Mouse (Mus musculus) neutrophil, adult 59 days (primary cell): ENCODE results near the gene Abhd15. TPM values are rescaled to one million over a fixed set of nuclear protein-coding genes. Genes with fewer than 3 reads are reported as not detected.

Experiments
- total RNA-seq, 2 experiments: library from RNA; stranded (reverse); gene quantifications; 1 replicate in 1 of 2; 2 replicates in 1 of 2; pipeline ENCODE4 v1.2.4; 2023

The Abhd15 gene
- total RNA-seq, result 10 to 100 TPM; 10.3 to 16.9 TPM

GRCm38 (mm10) chr11:77514832-77515636 lies at the start of gene Abhd15:
Abhd15 (plus strand) TSS chr11:77515121.

DNA sequence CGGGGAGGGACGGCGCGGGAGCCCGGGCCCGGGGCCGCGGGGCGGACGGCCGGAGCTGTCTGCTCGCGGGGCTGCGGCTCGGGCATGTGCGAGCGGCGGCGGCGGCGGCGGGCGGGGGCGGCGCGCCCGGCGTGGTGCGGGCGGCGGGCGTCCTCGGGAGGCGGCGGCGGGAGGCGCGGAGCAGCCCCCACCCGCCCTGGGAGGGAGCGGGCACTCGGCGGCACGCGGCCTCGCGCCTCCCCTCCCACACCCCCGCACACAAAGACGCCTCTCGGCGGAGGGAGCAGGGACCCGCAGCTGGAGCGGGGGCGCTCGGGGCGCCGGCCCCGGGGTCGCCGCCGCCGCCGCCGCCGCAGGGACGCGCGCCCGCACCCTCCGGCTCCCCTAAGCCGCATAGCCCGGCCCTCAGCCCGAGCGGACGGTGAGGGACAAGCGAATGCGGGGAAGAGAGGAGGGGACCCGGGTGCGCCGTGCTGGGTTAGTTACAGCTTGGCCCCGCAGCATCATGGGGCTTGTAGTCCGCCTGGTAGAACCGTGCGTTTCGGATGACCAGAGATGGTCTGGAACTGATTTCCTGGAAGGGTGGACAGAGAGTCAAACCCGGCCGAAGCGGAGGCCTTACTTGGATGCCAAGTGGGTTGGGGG lies 25.2 kb upstream of the Abhd15 start, which contains the start of gene Ankrd13b:
TSS of gene Ankrd13b (minus strand) at position 88 of the 645 bp plus-strand sequence.

GRCm38 (mm10) chr11:77493512-77494343 lies 21.2 kb upstream of the Abhd15 start, which contains the start of gene Git1:
Git1 (plus strand) TSS chr11:77493562.

DNA sequence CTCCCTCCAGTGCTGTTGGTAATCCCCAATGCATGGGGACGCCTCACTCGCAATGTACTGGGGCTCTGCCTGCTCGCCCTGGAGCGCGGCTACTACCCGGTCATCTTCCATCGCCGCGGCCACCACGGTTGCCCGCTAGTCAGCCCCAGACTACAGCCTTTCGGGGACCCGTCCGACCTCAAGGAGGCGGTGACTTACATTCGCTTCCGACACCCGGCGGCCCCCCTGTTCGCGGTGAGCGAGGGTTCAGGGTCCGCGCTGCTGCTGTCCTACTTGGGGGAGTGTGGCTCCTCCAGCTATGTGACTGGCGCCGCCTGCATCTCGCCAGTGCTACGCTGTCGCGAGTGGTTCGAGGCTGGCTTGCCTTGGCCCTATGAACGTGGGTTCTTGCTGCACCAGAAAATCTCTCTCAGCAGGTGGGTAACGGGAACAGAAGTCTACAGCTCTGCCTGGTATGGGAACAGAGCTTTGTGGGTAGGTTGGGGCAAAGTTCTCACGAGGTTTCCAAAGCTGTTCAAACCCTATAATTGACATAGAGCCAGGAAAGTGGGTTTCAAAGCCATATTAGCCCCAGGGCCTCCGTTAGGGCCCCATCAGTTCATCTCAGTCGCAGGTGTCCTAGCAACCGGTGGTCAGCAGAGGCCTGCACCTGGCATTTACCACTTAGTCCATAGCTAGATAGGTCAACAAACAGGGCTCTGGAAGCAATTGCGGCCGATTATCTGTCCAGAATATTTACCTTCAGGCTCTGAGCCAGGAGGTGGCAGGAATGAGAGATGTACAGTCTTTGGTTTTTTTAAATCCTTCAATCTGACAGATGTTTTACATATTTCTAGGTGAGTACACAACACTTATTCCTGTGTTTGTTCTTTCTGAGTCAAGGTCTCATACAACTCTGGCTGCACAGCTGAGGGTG lies 974 bp downstream of the Abhd15 start, which contains the start of gene Trp53i13:
TSS of gene Trp53i13 (minus strand) at position 344 of the 916 bp plus-strand sequence.

GRCm38 (mm10) chr11:77519043-77519442 lies 4.1 kb downstream of the Abhd15 start, which contains the start of gene Gm10392:
Gm10392 (minus strand) TSS chr11:77519198.

Other genes starting within 250 kb of the Abhd15 start
- gene Coro6, start 52.7 kb upstream of the Abhd15 start, total RNA-seq, result under 1 TPM; 0.16 to 0.20 TPM
- gene Ankrd13b, start 25.4 kb upstream of the Abhd15 start, total RNA-seq, result 1 to 10 TPM; 2.0 to 2.6 TPM
- gene Git1, start 21.6 kb upstream of the Abhd15 start, total RNA-seq, result 10 to 100 TPM; 26.2 to 30.8 TPM
- gene Trp53i13, start 859 bp downstream of the Abhd15 start, total RNA-seq, result 10 to 100 TPM in 1 of 2 experiments, 1 to 10 TPM in 1; 9.1 to 10.1 TPM
- gene Gm10392, start 4.1 kb downstream of the Abhd15 start, total RNA-seq, result 1 to 10 TPM; 1.4 to 1.5 TPM
- 10 to 100 TPM; 38.5 to 40.1 TPM for gene Taok1, start 92.7 kb downstream of the Abhd15 start, total RNA-seq
- gene Nufip2, start 171.0 kb downstream of the Abhd15 start, total RNA-seq, result 10 to 100 TPM; 78.3 to 87.0 TPM
- not detected for gene Cryba1, start 210.2 kb downstream of the Abhd15 start, total RNA-seq
- gene Myo18a, start 248.1 kb downstream of the Abhd15 start, total RNA-seq, result 10 to 100 TPM; 63.7 to 70.0 TPM